Mouse (Mus musculus) thymus, adult 2 months (tissue): Measurements from ENCODE around the gene Parp11. TPM values are rescaled to one million over a fixed set of nuclear protein-coding genes. Genes with fewer than 3 reads are reported as not detected.

Experiments
- DNase-seq: peaks from one replicate; pipeline ENCODE4 v3.0.0; 2021
- H3K27ac ChIP-seq: fragments of 200-500 bp; 2 replicates; pipeline ENCODE4 v1.5.1; 2012; ENCODE audit warnings: low read length, control low read depth; ENCODE audit not compliant: control insufficient read depth, insufficient read depth
- H3K27me3 ChIP-seq: fragments of 200-500 bp; 2 replicates; pipeline ENCODE4 v1.6.1; 2012; ENCODE audit warnings: mild to moderate bottlenecking, low read length, moderate library complexity, mixed read lengths; ENCODE audit not compliant: control insufficient read depth, insufficient read depth
- H3K36me3 ChIP-seq: fragments of 200-500 bp; 2 replicates; pipeline ENCODE4 v1.6.1; 2012; ENCODE audit warnings: mild to moderate bottlenecking, low read length, moderate library complexity; ENCODE audit not compliant: control insufficient read depth, insufficient read depth
- H3K4me1 ChIP-seq: fragments of 200-500 bp; replicated peaks from 2 replicates; pipeline ENCODE4 v1.6.1; 2012; ENCODE audit warnings: low read length; ENCODE audit not compliant: control insufficient read depth, insufficient read depth
- H3K4me3 ChIP-seq: fragments of 200-500 bp; 2 replicates; pipeline ENCODE4 v1.5.1; 2012; ENCODE audit warnings: mild to moderate bottlenecking, low read length, control low read depth, moderate library complexity; ENCODE audit not compliant: control insufficient read depth, insufficient read depth
- CTCF ChIP-seq: fragments of 200-500 bp; IDR thresholded peaks from 2 replicates; pipeline ENCODE4 v1.5.1; 2012; ENCODE audit warnings: mild to moderate bottlenecking, control low read depth, low read length, moderate library complexity, borderline replicate concordance; ENCODE audit not compliant: control insufficient read depth, poor library complexity, insufficient read depth; ENCODE audit errors: extremely low read depth
- POLR2A ChIP-seq: fragments of 200-500 bp; IDR thresholded peaks from 2 replicates; pipeline ENCODE4 v1.6.1; 2012; ENCODE audit warnings: mild to moderate bottlenecking, low read length, control low read depth, moderate library complexity; ENCODE audit not compliant: control insufficient read depth, poor library complexity, insufficient read depth; ENCODE audit errors: extremely low read depth
- WGBS: fragments of 180-500 bp; shearing (Covaris S2); methylation state at CpG from one replicate; pipeline ENCODE4 v1.1.7; 2018; 5-methylcytosine and 5-hydroxymethylcytosine counted together
- polyA plus RNA-seq: library from polyadenylated mRNA; depleted of rRNA; stranded (reverse); fragments of >200 nt; gene quantifications from 2 replicates; pipeline ENCODE4 v1.2.3, GENCODE M21; 2012

The Parp11 gene
- polyA plus RNA-seq, 1 experiment: 50.7 TPM

DNA sequence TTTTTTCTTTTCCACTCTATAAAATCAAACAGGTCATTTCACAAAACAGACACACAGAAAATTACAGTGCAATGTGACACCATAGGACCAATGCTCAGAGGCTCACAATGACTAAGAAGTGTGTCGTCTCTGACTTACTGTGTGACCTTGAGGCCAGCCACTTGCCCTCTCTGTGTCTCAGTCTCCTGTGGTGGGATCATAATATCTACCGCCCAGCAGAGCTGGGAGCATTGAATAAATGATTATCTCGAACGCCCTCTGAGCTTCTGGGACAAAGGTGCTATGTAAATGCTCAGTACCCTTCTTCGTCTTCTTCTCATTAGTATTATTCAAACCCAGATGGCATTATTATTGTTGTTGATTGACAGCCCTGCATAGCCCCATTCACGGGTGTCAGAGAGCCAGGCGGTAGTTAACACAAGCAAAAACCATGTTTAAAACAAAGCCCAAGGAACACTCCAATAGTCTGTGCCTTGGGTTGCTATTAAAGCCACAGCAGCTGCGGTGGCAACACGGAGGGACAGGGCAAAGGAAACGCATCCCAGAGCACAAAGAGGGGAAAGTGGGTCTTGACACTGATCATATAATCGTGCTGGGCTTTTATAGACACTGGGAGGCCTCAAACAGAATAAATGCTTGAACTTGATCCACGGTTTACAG is 29.0 kb upstream of the Parp11 start:
- DNase-seq: no peak
- no peak overlapping the region for H3K27ac ChIP-seq
- H3K27me3 ChIP-seq: no peaks in the 10 kb centered on the region
- no peaks in the 10 kb centered on the region for H3K4me1 ChIP-seq
- WGBS: 89% methylated on average over 12 of the region's 12 CpGs
- H3K4me3 ChIP-seq: no peak overlapping the region
- H3K36me3 ChIP-seq: no peaks in the 10 kb centered on the region
- TF ChIP-seq POLR2A (no peak), CTCF (no peak)

DNA sequence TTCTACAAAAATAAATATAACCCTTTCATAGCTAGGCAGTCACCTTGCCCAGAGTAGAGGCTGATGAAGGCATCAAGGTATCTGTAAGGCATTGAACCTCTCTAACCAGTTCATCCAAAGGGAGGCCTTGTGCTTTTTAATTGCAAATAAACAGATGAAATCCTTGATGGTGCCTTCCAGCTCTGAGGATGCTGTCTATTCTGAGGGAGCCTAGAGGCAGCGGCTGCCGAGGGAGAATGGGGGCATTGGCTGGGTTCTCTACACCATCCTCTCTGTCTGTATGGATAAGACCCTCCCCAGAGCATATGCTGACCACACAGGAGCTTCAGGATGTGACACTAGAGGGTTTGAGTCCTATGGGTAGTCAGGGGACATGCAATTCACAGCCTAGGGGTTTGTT is 28.3 kb upstream of the Parp11 start:
- Histone ChIP-seq H3K36me3 (no peaks in the 10 kb centered on the region), H3K4me1 (no peaks in the 10 kb centered on the region), H3K27me3 (no peaks in the 10 kb centered on the region), H3K4me3 (no peak overlapping the region), H3K27ac (no peak overlapping the region)
- DNase-seq: no peak
- no peak for TF ChIP-seq POLR2A
- TF ChIP-seq CTCF: no peak
- WGBS: 95% methylated on average over 2 of the region's 2 CpGs

DNA sequence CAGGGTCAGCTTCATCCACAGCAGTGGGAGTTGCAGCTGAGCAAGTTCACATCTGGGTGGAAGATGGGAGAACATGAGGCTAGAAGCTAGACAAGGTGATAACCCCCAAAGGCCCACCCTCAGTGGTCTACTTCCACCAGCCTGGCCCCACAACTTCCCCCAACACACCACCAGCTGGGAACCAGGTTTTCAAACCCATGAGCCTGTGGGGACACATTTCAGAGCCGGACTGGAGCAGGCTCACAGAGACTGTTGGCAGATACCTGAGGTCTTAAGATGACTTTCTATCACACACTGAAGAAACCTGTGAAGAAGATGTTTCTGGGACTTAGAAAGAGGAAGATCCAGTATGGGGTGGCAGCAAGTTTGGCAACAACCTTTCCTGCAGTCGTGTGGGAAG is 26.5 kb upstream of the Parp11 start:
- Histone ChIP-seq H3K36me3 (no peaks in the 10 kb centered on the region), H3K4me1 (no peaks in the 10 kb centered on the region), H3K27ac (no peak overlapping the region), H3K27me3 (no peaks in the 10 kb centered on the region), H3K4me3 (no peak overlapping the region)
- no peak for TF ChIP-seq POLR2A
- TF ChIP-seq CTCF: no peak
- 46% methylated on average over 2 of the region's 2 CpGs for WGBS
- DNase-seq: no peak

DNA sequence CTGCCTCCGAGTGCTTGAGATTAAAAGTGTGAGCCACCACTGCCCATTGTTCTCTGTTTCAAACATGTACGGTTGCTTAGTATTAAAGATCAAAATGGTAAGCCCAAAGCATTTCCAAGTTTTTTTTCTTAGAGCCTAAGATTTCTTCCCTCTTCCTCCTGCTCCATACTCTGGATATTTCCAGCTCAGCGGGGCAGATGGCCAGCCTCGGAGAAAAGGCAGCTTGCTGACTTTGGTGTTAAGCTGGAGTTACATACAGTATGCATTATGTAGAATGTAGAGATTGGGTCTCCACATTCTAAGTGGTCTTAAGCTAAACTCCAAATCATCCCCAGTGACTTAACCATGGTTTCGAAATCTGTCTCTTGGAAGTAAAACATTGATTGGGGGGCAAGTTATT is 21.5 kb upstream of the Parp11 start:
- 95% methylated on average over 5 of the region's 5 CpGs for WGBS

DNA sequence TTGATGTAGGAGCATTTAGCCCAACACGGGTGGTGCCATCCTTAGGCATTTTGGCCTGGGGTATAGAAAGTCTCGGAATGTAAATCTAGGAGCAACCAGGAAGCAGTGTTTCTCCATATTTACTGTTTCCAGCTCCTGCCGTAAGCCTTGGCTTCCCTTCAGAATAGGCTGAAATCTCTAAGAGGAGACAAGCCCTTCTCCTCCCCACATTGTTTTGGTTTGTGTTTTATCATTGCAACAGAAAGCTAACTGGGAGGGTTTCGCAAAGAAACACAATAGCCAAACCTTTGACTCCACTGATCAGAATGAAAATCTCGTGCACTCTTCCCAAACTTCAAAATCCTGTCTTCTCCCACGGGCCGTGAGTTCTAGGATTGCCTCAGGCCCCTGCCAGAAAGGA is 15.9 kb upstream of the Parp11 start:
- H3K36me3 ChIP-seq: no peaks in the 10 kb centered on the region
- no peaks in the 10 kb centered on the region for H3K27me3 ChIP-seq
- no peak overlapping the region for H3K4me3 ChIP-seq
- H3K4me1 ChIP-seq: 0 out of 2 replicates have a peak, but pooled peaks cover 2% of the 10 kb centered on the region
- no peak for DNase-seq
- H3K27ac ChIP-seq: no peak overlapping the region
- 91% methylated on average over 7 of the region's 7 CpGs for WGBS
- TF ChIP-seq CTCF: no peak
- TF ChIP-seq POLR2A: no peak

More for the DNA sequence above, 21.5 kb upstream of the Parp11 start:
- Histone ChIP-seq H3K27ac (no peak overlapping the region), H3K4me3 (no peak overlapping the region), H3K27me3 (no peaks in the 10 kb centered on the region), H3K4me1 (no peaks in the 10 kb centered on the region), H3K36me3 (no peaks in the 10 kb centered on the region)
- no peak for DNase-seq
- TF ChIP-seq CTCF (no peak), POLR2A (no peak)

DNA sequence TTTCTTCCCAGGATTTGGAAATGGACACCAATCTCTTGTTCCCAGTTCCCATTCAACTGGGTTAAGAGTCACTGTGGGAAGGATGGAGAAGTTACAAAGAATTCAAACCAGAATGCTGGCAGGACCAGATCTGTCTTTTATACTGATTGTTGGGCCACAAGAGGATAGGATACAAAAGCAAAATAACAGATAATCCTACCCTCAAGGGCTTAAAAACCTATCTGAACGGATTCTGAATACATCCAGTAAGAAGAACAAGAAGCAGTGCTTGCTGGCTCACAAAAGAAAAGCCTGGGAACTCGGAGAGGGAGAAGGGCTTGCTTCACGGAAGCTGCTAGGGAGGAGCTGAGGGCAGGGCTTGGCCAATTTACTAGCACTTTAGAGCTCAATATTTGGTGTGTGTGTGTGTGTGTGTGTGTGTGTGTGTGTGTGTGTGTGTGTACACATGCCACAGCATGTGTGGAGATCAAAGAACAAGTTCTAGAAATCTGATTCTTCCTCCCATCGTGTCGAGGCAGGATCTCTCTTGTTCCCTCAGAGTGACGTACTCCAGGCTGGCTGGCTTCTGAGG is 15.4 kb upstream of the Parp11 start:
- no peak for TF ChIP-seq POLR2A
- no peak for TF ChIP-seq CTCF
- no peak overlapping the region for H3K27ac ChIP-seq
- 0 out of 2 replicates have a peak, but pooled peaks cover 2% of the 10 kb centered on the region for H3K4me1 ChIP-seq
- no peak for DNase-seq
- no peak overlapping the region for H3K4me3 ChIP-seq
- H3K36me3 ChIP-seq: no peaks in the 10 kb centered on the region
- no peaks in the 10 kb centered on the region for H3K27me3 ChIP-seq
- 62% methylated on average over 6 of the region's 6 CpGs for WGBS
